Mouse (Mus musculus) C2C12 (cell line): ENCODE data around the gene Hist1h2ag.

ENCODE experiments used
- CEBPB ChIP-seq: IDR thresholded peaks from one replicate; pipeline ENCODE4 v1.6.1; 2011; ENCODE audit warnings: low read depth, mild to moderate bottlenecking, control low read depth, moderate library complexity
- CTCF ChIP-seq: IDR thresholded peaks from one replicate; pipeline ENCODE4 v1.5.1; 2011; ENCODE audit not compliant: control insufficient read depth, insufficient read depth, insufficient read length
- MAX ChIP-seq: IDR thresholded peaks from one replicate; pipeline ENCODE4 v1.6.1; 2011; ENCODE audit warnings: mild to moderate bottlenecking, control low read depth
- MYOD1 ChIP-seq: IDR thresholded peaks from one replicate; pipeline ENCODE4 v1.6.1; 2011; ENCODE audit warnings: low read depth; ENCODE audit not compliant: control insufficient read depth, insufficient read length
- MYOG ChIP-seq: IDR thresholded peaks from one replicate; pipeline ENCODE4 v1.6.1; 2011; ENCODE audit not compliant: control insufficient read depth, insufficient read length; ENCODE audit errors: extremely low read depth
- USF1 ChIP-seq: IDR thresholded peaks from one replicate; pipeline ENCODE4 v1.6.1; 2011; ENCODE audit warnings: low read depth, mild to moderate bottlenecking, control low read depth, moderate library complexity

- TF ChIP-seq CTCF: no peak
- no peak for TF ChIP-seq MYOG
- TF ChIP-seq MAX: no peak
- no peak for TF ChIP-seq CEBPB
- TF ChIP-seq MYOD1: no peak
- TF ChIP-seq USF1: no peak
These were observed 21.2 kb downstream of the Hist1h2ag start for GRCm38 (mm10) chr13:22021581-22021980.
